Mouse (Mus musculus) kidney, embryonic 16.5 days (tissue): ENCODE data around the gene Pdia4. TPM values are rescaled to one million over a fixed set of nuclear protein-coding genes. Genes with fewer than 3 reads are reported as not detected.
"Not testable (repeated sequence)": the region's sequence is repeated elsewhere in the genome, so short reads cannot be mapped to it uniquely, and the experiment has no call there.

Experiments used
- ATAC-seq: fragments of 200-750 bp; cut with Nextera tagmentation; 2 replicates; pipeline ENCODE4 v1.8.0; 2017; ENCODE audit warnings: moderate TSS enrichment; ENCODE audit not compliant: low FRiP score, low TSS enrichment
- H3K27ac ChIP-seq: fragments of 300-500 bp; sonication (generic); 2 replicates; pipeline ENCODE4 v1.5.1; 2014; ENCODE audit warnings: low read length
- H3K27me3 ChIP-seq: fragments of 300-500 bp; sonication (generic); 2 replicates; pipeline ENCODE4 v1.6.1; 2014; ENCODE audit warnings: low read length, control low read depth, mixed read lengths; ENCODE audit not compliant: insufficient read depth
- H3K36me3 ChIP-seq: fragments of 300-500 bp; sonication (generic); 2 replicates; pipeline ENCODE4 v1.6.1; 2014; ENCODE audit warnings: low read length, control low read depth, mixed read lengths; ENCODE audit not compliant: insufficient read depth
- H3K4me1 ChIP-seq: fragments of 300-500 bp; sonication (generic); 2 replicates; pipeline ENCODE4 v1.6.1; 2014; ENCODE audit warnings: low read length, control low read depth, mixed read lengths; ENCODE audit not compliant: insufficient read depth
- H3K4me2 ChIP-seq: fragments of 300-500 bp; sonication (generic); replicated peaks from 2 replicates; pipeline ENCODE4 v1.6.1; 2014; ENCODE audit warnings: low read depth, low read length
- H3K4me3 ChIP-seq: fragments of 300-500 bp; sonication (generic); 2 replicates; pipeline ENCODE4 v1.5.1; 2014; ENCODE audit warnings: mild to moderate bottlenecking, low read length
- H3K9ac ChIP-seq: fragments of 300-500 bp; sonication (generic); replicated peaks from 2 replicates; pipeline ENCODE4 v1.6.1; 2014; ENCODE audit warnings: low read length
- H3K9me3 ChIP-seq: fragments of 300-500 bp; sonication (generic); 2 replicates; pipeline ENCODE4 v1.6.1; 2016; ENCODE audit warnings: low read length, control low read depth
- WGBS: fragments of 180-500 bp; shearing (Covaris S2); extraction: QIAGEN DNeasy Blood & Tissue Kit; methylation state at CpG from one replicate; pipeline ENCODE4 v1.1.7; 2014; 5-methylcytosine and 5-hydroxymethylcytosine counted together
- polyA plus RNA-seq: library from polyadenylated mRNA; unstranded; fragments of >200 nt; fragmentation: Nextera tagmentation; extraction: Ambion mirVana; gene quantifications from 2 replicates; pipeline ENCODE4 v1.2.1, GENCODE M21; 2015

Gene Pdia4
- 397 and 399 TPM in 2 replicates for polyA plus RNA-seq

DNA sequence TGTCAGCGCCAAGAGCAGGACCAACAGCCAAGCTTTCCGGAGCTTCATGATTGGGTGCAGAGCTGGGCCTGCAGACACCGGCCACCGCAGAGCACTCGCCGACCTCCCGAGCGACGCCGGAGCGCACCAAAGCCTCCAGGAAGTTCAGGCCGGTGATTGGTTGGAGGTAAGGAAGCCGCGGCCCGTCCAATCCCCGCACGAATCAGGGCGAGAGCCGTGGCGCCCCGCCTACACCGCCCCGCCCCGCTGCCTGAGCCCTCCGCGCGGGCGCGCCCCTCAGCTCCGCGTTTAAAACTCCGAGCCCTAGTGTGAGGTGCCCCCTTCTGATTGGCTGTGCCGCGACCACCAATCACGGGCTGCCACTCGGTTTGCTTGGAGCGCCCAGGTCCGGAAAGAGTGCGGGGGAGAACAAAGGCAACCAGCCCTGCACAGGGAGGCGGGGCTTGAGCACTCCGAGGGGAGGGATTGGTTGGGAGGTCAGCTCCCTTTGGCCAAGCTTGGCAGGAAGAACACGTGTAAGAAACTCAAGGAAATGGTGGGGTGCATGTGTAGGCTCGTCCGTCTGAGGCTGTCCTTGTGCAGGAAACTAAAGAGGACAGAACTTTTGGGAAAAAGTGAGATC, at the start of gene Pdia4:
TSS of gene Pdia4 (minus strand) at position 174 of the 622 bp plus-strand sequence.
- H3K4me2 ChIP-seq: peak within 1 kb of the TSS; percentile 65
- peak within 1 kb of the TSS; percentile 97 for H3K27ac ChIP-seq
- peaks cover 24% of the 10 kb centered on the region for H3K4me1 ChIP-seq
- H3K36me3 ChIP-seq: no peaks in the 10 kb centered on the region
- peak within 1 kb of the TSS; percentile 95 for H3K9ac ChIP-seq
- no peaks in the 10 kb centered on the region for H3K27me3 ChIP-seq
- ATAC-seq: peak; percentile 99
- peak within 1 kb of the TSS; percentile 89 for H3K4me3 ChIP-seq
- WGBS: under 1% methylated on average over 43 of the region's 44 CpGs
- no peaks in the 10 kb centered on the region for H3K9me3 ChIP-seq

DNA sequence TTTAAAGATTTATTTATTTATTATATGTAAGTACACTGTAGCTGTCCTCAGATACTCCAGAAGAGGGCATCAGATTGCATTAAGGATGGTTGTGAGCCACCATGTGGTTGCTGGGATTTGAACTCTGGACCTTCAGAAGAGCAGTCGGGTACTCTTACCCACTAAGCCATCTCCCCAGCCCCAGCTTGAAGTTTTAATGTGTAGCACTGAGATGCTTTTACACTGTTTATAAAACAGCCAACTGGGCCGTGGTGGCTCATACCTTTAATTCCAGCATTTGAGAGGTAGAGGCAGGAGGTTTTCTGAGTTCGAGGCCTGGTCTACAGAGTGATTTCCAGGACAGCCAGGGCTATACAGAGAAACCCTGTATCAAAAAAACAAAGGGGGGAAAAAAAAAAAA, 44.5 kb upstream of the Pdia4 start:
- ATAC-seq, H3K4me1 ChIP-seq, H3K27me3 ChIP-seq, H3K9me3 ChIP-seq, H3K9ac ChIP-seq, H3K4me3 ChIP-seq, H3K4me2 ChIP-seq, H3K27ac ChIP-seq: not testable (repeated sequence)
- H3K36me3 ChIP-seq: peaks cover 31% of the 10 kb centered on the region
- 94% methylated on average over 3 of the region's 3 CpGs for WGBS

DNA sequence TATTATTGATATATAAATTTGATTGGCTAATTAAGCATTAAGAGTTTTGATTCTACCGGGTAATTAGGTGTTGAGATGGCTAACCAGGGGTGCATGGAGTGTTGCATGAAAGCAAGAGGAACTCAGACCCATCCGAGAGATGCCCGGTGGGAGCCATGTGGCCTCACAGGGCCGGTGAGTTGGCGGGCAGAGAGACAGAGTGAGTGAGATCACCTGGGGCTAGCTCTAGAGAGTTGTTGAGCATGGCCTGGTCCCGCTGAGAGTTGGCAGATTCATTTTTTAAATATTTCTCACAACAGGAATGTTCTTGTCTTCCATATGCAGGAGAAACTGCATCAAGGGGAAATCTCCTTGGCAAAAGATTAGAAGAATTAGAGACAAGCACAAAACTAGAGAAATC, 44.0 kb upstream of the Pdia4 start:
- H3K27ac ChIP-seq: no peak overlapping the region
- H3K4me1 ChIP-seq: no peaks in the 10 kb centered on the region
- H3K4me2 ChIP-seq: no peak overlapping the region
- H3K36me3 ChIP-seq: peaks cover 26% of the 10 kb centered on the region
- H3K4me3 ChIP-seq: no peak overlapping the region
- H3K9ac ChIP-seq: no peak overlapping the region
- H3K27me3 ChIP-seq: no peaks in the 10 kb centered on the region
- H3K9me3 ChIP-seq: no peaks in the 10 kb centered on the region
- WGBS: 96% methylated on average over 6 of the region's 6 CpGs
- ATAC-seq: no peak

DNA sequence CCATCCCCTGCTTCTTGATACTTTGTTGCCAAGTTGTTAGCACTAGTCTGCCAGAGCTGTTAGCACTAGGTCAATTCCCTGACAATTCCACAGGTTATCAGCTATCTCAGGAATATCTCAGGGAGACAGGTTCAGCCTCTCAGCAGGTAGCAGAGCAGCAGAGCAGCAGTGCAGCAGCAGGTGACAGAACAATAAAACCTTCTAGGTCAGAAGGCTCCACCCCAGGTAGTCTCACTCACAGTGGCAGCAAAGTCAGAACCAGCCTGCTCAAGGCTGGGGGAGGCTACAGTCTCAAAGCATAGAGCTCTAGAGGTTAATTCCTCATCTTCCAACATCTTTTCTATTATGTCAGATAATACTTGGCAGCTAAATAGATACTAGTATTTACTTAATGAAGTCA, 32.5 kb upstream of the Pdia4 start:
- H3K36me3 ChIP-seq: 0 out of 2 replicates have a peak, but pooled peaks cover 14% of the 10 kb centered on the region
- no peak overlapping the region for H3K4me3 ChIP-seq
- no peak overlapping the region for H3K27ac ChIP-seq
- no peak overlapping the region for H3K9ac ChIP-seq
- no peak for ATAC-seq
- no peaks in the 10 kb centered on the region for H3K9me3 ChIP-seq
- no peaks in the 10 kb centered on the region for H3K27me3 ChIP-seq
- no peak overlapping the region for H3K4me2 ChIP-seq
- no peaks in the 10 kb centered on the region for H3K4me1 ChIP-seq

- Histone ChIP-seq H3K9ac (no peak overlapping the region), H3K9me3 (no peaks in the 10 kb centered on the region), H3K27me3 (no peaks in the 10 kb centered on the region), H3K36me3 (0 out of 2 replicates have a peak, but pooled peaks cover 18% of the 10 kb centered on the region), H3K4me1 (no peaks in the 10 kb centered on the region), H3K4me2 (no peak overlapping the region), H3K4me3 (no peak overlapping the region), H3K27ac (no peak overlapping the region)
- WGBS: 84% methylated on average over 1 of the region's 1 CpGs
- no peak for ATAC-seq
Measured at GRCm38 (mm10) chr6:47842337-47842736, 29.1 kb upstream of the Pdia4 start.

DNA sequence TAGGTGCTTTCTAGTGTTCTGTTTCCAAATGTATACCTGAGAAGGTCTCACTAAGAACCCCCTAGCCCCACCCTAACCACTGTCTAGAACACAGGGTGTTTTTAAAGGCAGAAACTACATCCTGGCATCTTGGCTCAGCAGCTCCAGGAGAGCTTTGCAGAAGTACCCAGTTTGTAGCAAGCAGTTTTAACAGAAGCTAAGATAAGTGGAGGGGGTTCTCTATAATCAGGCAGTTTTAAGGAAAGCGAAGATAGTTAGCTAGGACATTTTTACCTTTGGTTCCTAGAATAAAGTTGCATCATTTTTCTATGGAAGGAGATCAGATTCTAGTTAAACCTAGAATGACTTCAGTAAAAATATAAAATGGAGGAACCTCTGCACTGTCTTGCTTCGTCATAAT, 28.6 kb upstream of the Pdia4 start:
- Histone ChIP-seq H3K36me3 (0 out of 2 replicates have a peak, but pooled peaks cover 16% of the 10 kb centered on the region), H3K4me3 (no peak overlapping the region), H3K4me1 (no peaks in the 10 kb centered on the region), H3K4me2 (no peak overlapping the region), H3K9me3 (no peaks in the 10 kb centered on the region), H3K9ac (no peak overlapping the region), H3K27me3 (no peaks in the 10 kb centered on the region), H3K27ac (no peak overlapping the region)
- WGBS: 95% methylated on average over 2 of the region's 2 CpGs
- ATAC-seq: no peak

GRCm38 (mm10) chr6:47841077-47841476, 27.8 kb upstream of the Pdia4 start:
- 0 out of 2 replicates have a peak, but pooled peaks cover 13% of the 10 kb centered on the region for H3K36me3 ChIP-seq
- no peaks in the 10 kb centered on the region for H3K9me3 ChIP-seq
- H3K9ac ChIP-seq: no peak overlapping the region
- H3K4me1 ChIP-seq: no peaks in the 10 kb centered on the region
- H3K27me3 ChIP-seq: no peaks in the 10 kb centered on the region
- WGBS: 96% methylated on average over 1 of the region's 1 CpGs
- ATAC-seq: no peak
- H3K27ac ChIP-seq: no peak overlapping the region
- H3K4me2 ChIP-seq: no peak overlapping the region
- H3K4me3 ChIP-seq: no peak overlapping the region

DNA sequence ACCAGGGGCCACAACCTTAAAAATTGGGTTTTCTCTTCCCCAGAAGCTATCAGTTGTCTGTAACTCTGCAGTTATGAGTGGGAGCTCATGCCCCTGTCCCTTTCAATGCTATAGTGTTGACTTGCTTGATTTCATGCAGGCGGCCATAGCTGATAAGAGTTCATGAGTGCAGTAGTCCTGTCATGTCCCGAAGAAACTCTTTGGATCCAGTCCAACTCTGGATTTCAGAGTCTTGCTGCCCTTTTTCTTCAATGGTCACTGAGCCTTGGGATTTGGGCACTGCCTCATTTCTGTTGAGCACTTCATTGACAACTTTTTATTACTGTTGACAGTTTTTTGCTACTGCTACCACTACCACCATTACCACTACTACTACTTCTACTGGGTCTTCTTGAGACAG, 24.4 kb upstream of the Pdia4 start:
- H3K4me3 ChIP-seq: no peak overlapping the region
- H3K36me3 ChIP-seq: 0 out of 2 replicates have a peak, but pooled peaks cover 13% of the 10 kb centered on the region
- WGBS: 65% methylated on average over 2 of the region's 2 CpGs
- H3K4me2 ChIP-seq: no peak overlapping the region
- no peak overlapping the region for H3K9ac ChIP-seq
- H3K27ac ChIP-seq: no peak overlapping the region
- no peaks in the 10 kb centered on the region for H3K9me3 ChIP-seq
- H3K4me1 ChIP-seq: no peaks in the 10 kb centered on the region
- no peak for ATAC-seq
- no peaks in the 10 kb centered on the region for H3K27me3 ChIP-seq

DNA sequence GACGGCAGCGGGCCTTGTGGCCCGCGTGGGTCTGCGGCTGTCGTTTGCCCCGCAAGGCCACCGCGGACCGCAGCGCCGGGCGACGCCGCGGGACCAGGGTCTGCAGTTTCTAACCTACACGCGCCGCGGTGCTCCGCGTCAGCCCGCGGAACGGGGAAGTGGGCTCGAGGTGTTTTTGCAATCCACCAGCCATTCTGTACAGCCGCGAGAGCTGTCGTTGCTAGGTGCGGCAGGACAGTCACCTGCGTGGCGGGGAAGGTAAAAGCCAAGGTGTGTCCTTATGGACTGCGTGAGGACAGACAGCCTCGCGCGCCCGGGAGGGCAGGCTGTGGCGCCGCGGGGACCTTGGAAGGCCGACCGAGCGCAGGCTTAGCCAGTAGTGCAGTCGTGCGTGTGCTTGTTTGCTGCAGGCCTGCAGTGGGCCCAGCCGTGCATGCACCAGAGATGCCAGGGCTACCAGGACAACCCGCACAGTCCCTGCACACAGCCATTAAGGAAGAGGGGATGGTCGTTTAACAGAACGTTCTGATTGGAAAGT, 22.8 kb upstream of the Pdia4 start:
- under 1% methylated on average over 49 of the region's 49 CpGs for WGBS
- peak overlapping the region; percentile 94 for H3K4me3 ChIP-seq
- H3K36me3 ChIP-seq: 0 out of 2 replicates have a peak, but pooled peaks cover 7% of the 10 kb centered on the region
- H3K9me3 ChIP-seq: no peaks in the 10 kb centered on the region
- no peaks in the 10 kb centered on the region for H3K4me1 ChIP-seq
- H3K4me2 ChIP-seq: peak overlapping the region; percentile 66
- H3K27ac ChIP-seq: peak overlapping the region; percentile 95
- peak overlapping the region; percentile 95 for H3K9ac ChIP-seq
- ATAC-seq: peak; percentile 88
- no peaks in the 10 kb centered on the region for H3K27me3 ChIP-seq

- WGBS: under 1% methylated on average over 47 of the region's 52 CpGs
- peak; percentile 96 for ATAC-seq
Measured at GRCm38 (mm10) chr6:47835482-47835983, 22.3 kb upstream of the Pdia4 start, which contains the start of gene Zfp398. TSS of gene Zfp398 (plus strand) at chr6:47835661.

More at GRCm38 (mm10) chr6:47835482-47835983, 22.3 kb upstream of the Pdia4 start, which contains the start of gene Zfp398:
- H3K9me3 ChIP-seq: no peaks in the 10 kb centered on the region
- no peaks in the 10 kb centered on the region for H3K27me3 ChIP-seq
- H3K36me3 ChIP-seq: 0 out of 2 replicates have a peak, but pooled peaks cover 2% of the 10 kb centered on the region
- H3K4me2 ChIP-seq: peak within 1 kb of the TSS; percentile 66
- H3K27ac ChIP-seq: peak within 1 kb of the TSS; percentile 95
- peak within 1 kb of the TSS; percentile 94 for H3K4me3 ChIP-seq
- peak within 1 kb of the TSS; percentile 95 for H3K9ac ChIP-seq
- no peaks in the 10 kb centered on the region for H3K4me1 ChIP-seq
